Mouse (Mus musculus) lung, embryonic 16.5 days (tissue): ENCODE data around the gene Olfr370. TPM values are rescaled to one million over a fixed set of nuclear protein-coding genes. Genes with fewer than 3 reads are reported as not detected.

Experiments used
- ATAC-seq: fragments of 200-750 bp; cut with Nextera tagmentation; 2 replicates; pipeline ENCODE4 v1.8.0; 2017; ENCODE audit warnings: low read depth, mild to moderate bottlenecking, moderate library complexity
- H3K27ac ChIP-seq: fragments of 300-500 bp; sonication (generic); 2 replicates; pipeline ENCODE4 v1.5.1; 2014; ENCODE audit warnings: mild to moderate bottlenecking, control low read depth, low read length
- H3K27me3 ChIP-seq: fragments of 300-500 bp; sonication (generic); 2 replicates; pipeline ENCODE4 v1.6.1; 2014; ENCODE audit warnings: low read depth, low read length, mixed read lengths; ENCODE audit not compliant: control insufficient read depth, insufficient read depth
- H3K36me3 ChIP-seq: fragments of 300-500 bp; sonication (generic); 2 replicates; pipeline ENCODE4 v1.6.1; 2014; ENCODE audit warnings: low read length; ENCODE audit not compliant: control insufficient read depth, insufficient read depth
- H3K4me1 ChIP-seq: fragments of 300-500 bp; sonication (generic); replicated peaks from 2 replicates; pipeline ENCODE4 v1.6.1; 2014; ENCODE audit warnings: low read length, mixed read lengths; ENCODE audit not compliant: control insufficient read depth, insufficient read depth
- H3K4me2 ChIP-seq: fragments of 300-500 bp; sonication (generic); 2 replicates; pipeline ENCODE4 v1.6.1; 2014; ENCODE audit warnings: low read depth, low read length, control low read depth
- H3K4me3 ChIP-seq: fragments of 300-500 bp; sonication (generic); 2 replicates; pipeline ENCODE4 v1.5.1; 2014; ENCODE audit warnings: mild to moderate bottlenecking, low read length, control low read depth
- H3K9ac ChIP-seq: fragments of 300-500 bp; sonication (generic); 2 replicates; pipeline ENCODE4 v1.6.1; 2014; ENCODE audit warnings: low read length, control low read depth
- H3K9me3 ChIP-seq: fragments of 300-500 bp; sonication (generic); 2 replicates; pipeline ENCODE4 v1.6.1; 2016; ENCODE audit warnings: low read length; ENCODE audit not compliant: control insufficient read depth
- WGBS: fragments of 180-500 bp; shearing (Covaris S2); extraction: QIAGEN DNeasy Blood & Tissue Kit; methylation state at CpG from one replicate; pipeline ENCODE4 v1.1.7; 2014; 5-methylcytosine and 5-hydroxymethylcytosine counted together
- polyA plus RNA-seq: library from polyadenylated mRNA; unstranded; fragments of >200 nt; fragmentation: Nextera tagmentation; extraction: Ambion mirVana; gene quantifications from 2 replicates; pipeline ENCODE4 v1.2.1, GENCODE M21; 2015

The Olfr370 gene
- polyA plus RNA-seq, 1 experiment from 2014 or later = not detected

DNA sequence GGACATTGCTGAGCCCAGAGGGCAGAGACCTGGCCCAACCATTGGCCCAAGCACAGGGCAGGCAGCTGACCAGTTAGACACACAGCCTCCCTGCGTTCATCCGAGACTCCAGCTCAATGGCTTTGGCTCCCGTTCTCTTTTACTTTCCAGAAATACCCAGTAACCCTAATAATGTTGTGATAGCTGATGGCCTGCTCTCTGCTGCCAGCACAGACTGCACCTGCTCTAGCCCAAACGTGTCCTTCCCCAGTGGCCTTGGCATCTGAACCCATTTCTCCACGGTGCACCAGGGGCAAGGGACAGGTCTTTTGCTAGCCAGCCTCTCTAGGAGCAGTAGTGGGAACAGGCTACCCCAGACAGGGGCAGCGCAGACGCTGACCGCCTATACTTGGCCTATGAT is 45.2 kb downstream of the Olfr370 start:
- Histone ChIP-seq H3K27me3 (no peaks in the 10 kb centered on the region), H3K9me3 (no peaks in the 10 kb centered on the region), H3K4me3 (no peak overlapping the region), H3K27ac (no peak overlapping the region; the same call in 1 of the 2 replicates), H3K4me2 (no peak overlapping the region), H3K9ac (no peak overlapping the region), H3K36me3 (peaks cover 5% of the 10 kb centered on the region), H3K4me1 (peaks cover 31% of the 10 kb centered on the region)
- WGBS = 83% methylated on average over 8 of the region's 8 CpGs
- ATAC-seq = no peak

DNA sequence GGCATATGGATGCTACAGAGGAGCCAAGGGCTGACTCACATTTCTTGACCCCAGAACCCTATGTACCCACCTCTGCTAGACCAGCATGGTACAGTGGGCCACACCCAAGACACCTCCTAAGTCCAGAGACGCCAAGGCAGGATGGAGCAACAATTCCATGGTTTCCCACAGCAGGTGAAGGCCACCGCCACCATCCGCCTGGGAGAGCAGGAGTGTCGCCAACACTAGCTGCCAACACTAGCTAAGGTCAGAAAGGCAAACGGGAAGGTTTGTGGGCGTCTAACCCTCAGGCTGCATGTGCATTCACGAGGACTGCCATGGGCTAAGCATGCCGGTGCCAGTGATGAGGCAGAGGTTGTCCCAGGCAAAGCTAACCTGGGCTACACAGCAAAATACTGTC is 46.6 kb downstream of the Olfr370 start:
- no peaks in the 10 kb centered on the region for H3K9me3 ChIP-seq
- no peak overlapping the region for H3K4me2 ChIP-seq
- peaks cover 21% of the 10 kb centered on the region for H3K4me1 ChIP-seq
- no peak overlapping the region for H3K27ac ChIP-seq
- H3K4me3 ChIP-seq = no peak overlapping the region
- H3K9ac ChIP-seq = no peak overlapping the region
- peaks cover 5% of the 10 kb centered on the region for H3K36me3 ChIP-seq
- no peaks in the 10 kb centered on the region for H3K27me3 ChIP-seq
- WGBS = 73% methylated on average over 8 of the region's 8 CpGs
- no peak for ATAC-seq

DNA sequence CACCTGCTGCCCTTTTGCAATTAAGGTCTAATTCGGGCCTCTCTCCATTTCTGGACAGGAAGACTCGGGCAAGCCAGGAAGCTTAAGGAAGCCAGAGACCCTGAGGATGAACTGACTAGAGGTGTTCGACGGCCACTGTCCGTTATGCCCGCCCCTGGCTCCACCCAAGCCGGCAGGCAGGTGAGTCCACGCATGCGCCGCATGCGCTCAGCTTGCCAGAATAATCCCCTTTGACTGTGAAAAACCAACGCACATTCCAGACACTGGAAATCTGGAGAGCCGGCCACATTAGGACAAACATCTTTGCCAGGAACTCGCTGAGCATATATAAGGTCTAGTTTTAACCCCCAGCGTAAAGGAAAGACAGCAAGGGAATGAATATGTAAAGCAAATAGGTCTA is 47.7 kb downstream of the Olfr370 start:
- H3K9me3 ChIP-seq = no peaks in the 10 kb centered on the region
- peaks cover 14% of the 10 kb centered on the region for H3K4me1 ChIP-seq
- ATAC-seq = no peak
- peaks cover 5% of the 10 kb centered on the region for H3K36me3 ChIP-seq
- no peak overlapping the region for H3K4me3 ChIP-seq
- H3K9ac ChIP-seq = no peak overlapping the region
- H3K27me3 ChIP-seq = no peaks in the 10 kb centered on the region
- no peak overlapping the region for H3K4me2 ChIP-seq
- 72% methylated on average over 15 of the region's 15 CpGs for WGBS
- no peak overlapping the region for H3K27ac ChIP-seq

DNA sequence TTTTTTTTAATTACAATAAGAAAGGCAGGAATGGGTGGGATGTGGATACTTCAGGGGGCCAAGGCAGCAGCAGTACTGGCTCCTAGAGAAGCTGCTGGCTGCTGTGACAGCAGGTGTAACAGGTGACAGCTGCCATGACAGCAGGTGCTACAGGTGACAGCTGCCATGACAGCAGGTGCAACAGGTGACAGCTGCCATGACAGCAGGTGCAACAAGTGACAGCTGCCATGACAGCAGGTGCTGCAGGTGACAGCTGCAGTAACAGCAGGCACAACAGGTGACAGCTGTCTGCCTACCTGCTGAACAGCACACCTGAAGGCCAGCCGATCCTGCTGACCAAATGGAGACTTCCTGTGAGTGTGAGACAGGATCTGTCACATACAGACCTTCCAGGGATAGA is 49.2 kb downstream of the Olfr370 start:
- ATAC-seq = no peak
- 85% methylated on average over 1 of the region's 1 CpGs for WGBS
- no peak overlapping the region for H3K27ac ChIP-seq
- no peaks in the 10 kb centered on the region for H3K9me3 ChIP-seq
- no peak overlapping the region for H3K4me2 ChIP-seq
- H3K4me3 ChIP-seq = no peak overlapping the region
- peaks cover 5% of the 10 kb centered on the region for H3K36me3 ChIP-seq
- no peaks in the 10 kb centered on the region for H3K27me3 ChIP-seq
- H3K4me1 ChIP-seq = peaks cover 3% of the 10 kb centered on the region; the same call in 1 of the 2 replicates
- H3K9ac ChIP-seq = no peak overlapping the region

DNA sequence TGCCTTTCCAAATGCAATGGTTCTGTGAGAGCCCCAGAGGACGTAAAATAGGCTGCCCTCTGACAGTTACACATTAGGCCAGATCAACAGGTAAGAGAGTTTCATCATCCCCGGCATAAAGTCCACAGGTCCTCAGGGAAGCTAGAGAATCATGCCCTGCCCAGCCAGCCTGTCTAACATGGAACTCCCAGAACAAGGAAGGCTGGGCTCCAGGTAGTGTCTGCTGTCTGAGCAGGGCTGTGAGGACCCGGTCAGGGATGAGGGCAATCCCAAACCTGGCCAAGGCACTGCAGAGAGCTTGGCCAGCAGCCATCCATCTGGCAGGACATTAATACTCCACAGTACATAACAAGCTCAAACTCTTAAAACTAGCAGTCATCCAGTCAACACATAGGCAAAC is 49.8 kb downstream of the Olfr370 start:
- Histone ChIP-seq H3K27ac (no peak overlapping the region), H3K9ac (no peak overlapping the region), H3K9me3 (no peaks in the 10 kb centered on the region), H3K4me3 (no peak overlapping the region), H3K27me3 (no peaks in the 10 kb centered on the region), H3K4me2 (no peak overlapping the region), H3K36me3 (peaks cover 5% of the 10 kb centered on the region), H3K4me1 (peaks cover 3% of the 10 kb centered on the region; the same call in 1 of the 2 replicates)
- ATAC-seq = no peak
- WGBS = 81% methylated on average over 3 of the region's 3 CpGs

DNA sequence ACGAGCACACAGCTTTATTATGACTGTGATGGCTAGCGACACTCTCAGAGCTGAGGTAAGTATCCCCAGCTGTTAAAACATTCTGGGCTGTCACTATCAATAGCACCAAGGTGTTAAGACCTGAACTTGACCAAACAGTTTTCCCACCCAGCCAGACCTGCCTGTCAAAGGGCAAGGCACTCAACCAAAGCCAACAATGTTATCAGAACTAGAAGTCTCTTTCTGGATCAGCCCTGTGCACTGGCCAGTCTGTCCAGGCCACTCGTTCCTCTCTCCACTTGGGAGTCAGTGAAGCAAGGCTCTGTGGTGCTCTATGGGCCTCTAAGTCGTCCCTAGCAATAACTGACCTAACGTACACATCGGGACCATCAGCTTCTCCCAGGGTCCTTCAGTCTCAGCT is 52.1 kb downstream of the Olfr370 start:
- Histone ChIP-seq H3K4me3 (no peak overlapping the region), H3K36me3 (peaks cover 5% of the 10 kb centered on the region; the same call in 1 of the 2 replicates), H3K9me3 (no peaks in the 10 kb centered on the region), H3K4me2 (no peak overlapping the region), H3K9ac (no peak overlapping the region), H3K4me1 (peaks cover 7% of the 10 kb centered on the region), H3K27ac (no peak overlapping the region), H3K27me3 (no peaks in the 10 kb centered on the region)
- 52% methylated on average over 6 of the region's 6 CpGs for WGBS
- no peak for ATAC-seq

DNA sequence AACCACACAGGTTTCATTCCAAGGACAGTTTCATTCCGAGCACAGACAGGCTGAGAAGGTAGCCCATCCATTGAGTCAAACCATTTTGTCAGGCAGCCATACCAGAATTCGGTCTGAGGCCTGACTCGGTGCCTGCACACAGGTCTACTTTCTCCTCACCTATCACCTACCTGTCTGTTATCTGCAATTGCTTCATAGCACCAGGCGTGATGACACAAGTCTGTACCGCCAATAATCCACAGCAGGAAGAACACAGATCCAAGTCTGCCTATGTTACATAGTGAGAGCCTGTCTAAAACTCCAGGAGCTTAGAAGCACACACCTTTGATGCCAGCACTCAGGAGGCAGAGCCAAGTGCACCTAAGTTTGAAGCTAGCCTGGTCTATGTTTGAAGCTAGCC is 53.3 kb downstream of the Olfr370 start:
- no peak overlapping the region for H3K9ac ChIP-seq
- no peak overlapping the region for H3K4me2 ChIP-seq
- WGBS = 89% methylated on average over 5 of the region's 5 CpGs
- H3K4me1 ChIP-seq = peaks cover 11% of the 10 kb centered on the region
- H3K27ac ChIP-seq = no peak overlapping the region
- peaks cover 2% of the 10 kb centered on the region; the same call in 1 of the 2 replicates for H3K36me3 ChIP-seq
- ATAC-seq = no peak
- no peaks in the 10 kb centered on the region for H3K9me3 ChIP-seq
- H3K27me3 ChIP-seq = no peaks in the 10 kb centered on the region
- H3K4me3 ChIP-seq = no peak overlapping the region

DNA sequence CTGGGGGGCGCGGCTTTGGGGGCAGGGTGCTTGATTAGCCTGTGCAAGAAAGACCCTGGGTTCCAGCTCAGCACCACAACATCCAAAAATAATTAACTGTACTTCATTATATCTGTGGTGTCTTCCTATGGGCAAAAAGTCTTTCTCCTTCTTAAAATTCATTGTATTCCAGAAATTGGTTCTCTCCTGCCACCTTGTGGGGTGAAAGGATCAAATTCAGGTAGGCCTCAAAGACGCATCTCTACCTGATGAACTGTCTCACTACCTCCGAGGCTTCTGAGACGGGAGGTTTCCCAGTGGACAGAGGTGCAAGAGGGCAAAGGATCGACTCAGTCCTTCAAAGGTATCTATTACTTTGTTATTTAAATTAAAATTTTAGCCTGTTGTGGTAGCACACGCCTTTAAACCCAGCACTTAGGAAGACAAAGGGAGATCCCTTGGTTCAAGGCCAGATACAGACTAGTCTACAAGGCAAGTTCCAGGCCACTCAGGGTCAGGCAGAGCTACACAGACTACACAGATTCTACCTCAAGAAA is 55.0 kb downstream of the Olfr370 start:
- no peaks in the 10 kb centered on the region for H3K9me3 ChIP-seq
- H3K9ac ChIP-seq = no peak overlapping the region
- no peaks in the 10 kb centered on the region for H3K27me3 ChIP-seq
- 76% methylated on average over 7 of the region's 7 CpGs for WGBS
- peaks cover 11% of the 10 kb centered on the region for H3K4me1 ChIP-seq
- no peaks in the 10 kb centered on the region for H3K36me3 ChIP-seq
- no peak overlapping the region for H3K27ac ChIP-seq
- H3K4me3 ChIP-seq = no peak overlapping the region
- no peak overlapping the region for H3K4me2 ChIP-seq
- ATAC-seq = no peak

DNA sequence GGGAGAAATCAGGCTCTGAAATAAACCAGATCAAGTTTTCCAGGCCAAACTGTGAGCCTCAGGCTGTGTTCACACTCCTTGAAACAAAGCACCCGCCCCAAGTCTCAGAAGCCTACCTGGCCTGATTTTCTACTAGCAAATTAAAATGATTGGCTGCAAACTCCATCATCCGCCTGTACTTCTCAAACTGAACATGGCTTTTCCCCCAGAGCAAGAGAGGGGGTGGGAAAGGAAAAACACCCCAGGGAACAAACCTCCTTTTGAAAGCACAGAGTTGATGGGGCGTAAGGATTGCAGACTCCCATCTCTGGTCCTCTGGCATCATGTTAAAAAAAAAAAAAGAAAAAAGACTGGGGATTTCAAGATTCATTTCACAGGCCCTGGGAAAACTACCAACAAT is 57.1 kb downstream of the Olfr370 start:
- H3K4me3 ChIP-seq = peak overlapping the region; percentile 85

More for the DNA sequence above, 57.1 kb downstream of the Olfr370 start:
- no peak for ATAC-seq
- no peaks in the 10 kb centered on the region for H3K9me3 ChIP-seq
- WGBS = 48% methylated on average over 3 of the region's 3 CpGs
- H3K36me3 ChIP-seq = no peaks in the 10 kb centered on the region
- peaks cover 11% of the 10 kb centered on the region for H3K4me1 ChIP-seq
- peak overlapping the region; percentile 89 for H3K4me2 ChIP-seq
- no peaks in the 10 kb centered on the region for H3K27me3 ChIP-seq
- no peak overlapping the region for H3K27ac ChIP-seq
- peak overlapping the region; percentile 45 for H3K9ac ChIP-seq
